Mouse (Mus musculus): ENCODE results near the gene Panx2. TPM values are rescaled to one million over a fixed set of nuclear protein-coding genes. Genes with fewer than 3 reads are reported as not detected.

Gene Panx2
- total and polyA plus RNA-seq, 3 experiments = not detected

DNA sequence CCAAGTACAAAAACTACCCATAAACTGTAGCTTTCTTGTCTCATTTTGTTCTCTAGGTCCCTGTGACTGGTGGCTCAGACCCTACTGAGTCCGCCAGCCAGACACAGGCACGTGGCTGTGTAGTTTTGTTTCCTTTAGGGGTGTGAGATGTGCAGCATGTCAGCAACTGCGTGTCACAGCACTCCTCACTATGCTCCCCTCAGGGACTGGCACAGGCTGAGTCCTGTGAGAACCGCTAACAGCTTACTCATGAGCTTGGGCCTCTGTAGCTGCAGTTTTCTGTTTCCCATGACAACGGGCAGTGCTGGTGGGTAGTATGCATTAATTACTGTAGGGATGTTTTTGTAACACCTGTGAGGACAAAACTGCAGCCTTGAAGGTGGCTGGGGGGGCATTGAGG lies 32.6 kb downstream of the Panx2 start:
- H3K4me3 ChIP-seq (ENCODE audit: control insufficient read depth in 1 of 2, insufficient read depth in 1 of 2, low read depth in 2 of 2, low read length in 2 of 2) = no peak overlapping the region
- H3K4me1 ChIP-seq (ENCODE audit: control insufficient read depth in 1 of 2, insufficient read depth in 2 of 2, low read length in 2 of 2) = peaks cover 2% of the 10 kb centered on the region in 2 experiments; a peak in 2 of 4 replicates
- no peaks in the 10 kb centered on the region for H3K9me3 ChIP-seq (replicated peaks; ENCODE audit: insufficient read depth, low read length)
- TF ChIP-seq POLR2AphosphoS2 (IDR thresholded peaks at IDR 0.05; ENCODE audit: low read length) (peak; percentile 17; the same call in 1 of the 2 replicates), EP300 (IDR thresholded peaks at IDR 0.05; ENCODE audit: low read depth in 1 of 2, low read length in 2 of 2) (no peak)
- no peak overlapping the region for H3K9ac ChIP-seq (ENCODE audit: control insufficient read depth, low read depth, low read length, poor library complexity, severe bottlenecking)
- H3K27ac ChIP-seq (ENCODE audit: control insufficient read depth, low read depth, low read length) = no peak overlapping the region
- DNase-seq (ENCODE audit: low read depth, low spot score) = no peak
- H3K36me3 ChIP-seq (ENCODE audit: control insufficient read depth in 1 of 2, insufficient read depth in 2 of 2, low read length in 2 of 2) = peaks cover 0 to 6% of the 10 kb centered on the region in 2 experiments; a peak in 2 of 4 replicates
- H3K79me2 ChIP-seq (ENCODE audit: control insufficient read depth, insufficient read depth, low read length, poor library complexity) = peaks cover 3% of the 10 kb centered on the region; the same call in 1 of the 2 replicates
- no peaks in the 10 kb centered on the region for H3K27me3 ChIP-seq (ENCODE audit: control insufficient read depth in 1 of 2, insufficient read depth in 2 of 2, low read length in 2 of 2)

DNA sequence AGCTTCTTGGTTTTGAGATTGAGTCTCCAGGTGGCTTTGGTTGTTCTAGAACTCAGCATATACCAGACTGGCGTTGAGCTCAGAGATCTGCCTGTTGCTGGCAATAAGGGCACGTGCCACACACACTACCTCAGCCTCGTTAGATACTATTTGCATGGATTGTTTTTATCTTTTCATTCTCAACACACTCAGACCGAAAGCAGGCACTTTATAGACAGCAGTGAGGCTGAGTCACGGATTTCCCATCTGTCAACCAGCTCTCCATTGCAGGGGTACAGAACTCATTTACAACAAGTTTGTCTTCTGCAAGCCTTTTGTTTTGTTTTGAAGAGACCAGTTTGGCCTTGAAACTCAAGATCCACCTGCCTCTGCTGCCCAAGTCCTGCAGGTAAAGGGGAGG lies 37.9 kb downstream of the Panx2 start:
- Histone ChIP-seq H3K9me3 (replicated peaks; ENCODE audit: insufficient read depth, low read length) (no peaks in the 10 kb centered on the region), H3K4me1 (ENCODE audit: control insufficient read depth in 1 of 2, insufficient read depth in 2 of 2, low read length in 2 of 2) (no peaks in the 10 kb centered on the region), H3K36me3 (ENCODE audit: control insufficient read depth in 1 of 2, insufficient read depth in 2 of 2, low read length in 2 of 2) (peaks cover 0 to 6% of the 10 kb centered on the region in 2 experiments; a peak in 2 of 4 replicates), H3K27me3 (ENCODE audit: control insufficient read depth in 1 of 2, insufficient read depth in 2 of 2, low read length in 2 of 2) (no peaks in the 10 kb centered on the region), H3K79me2 (ENCODE audit: control insufficient read depth, insufficient read depth, low read length, poor library complexity) (no peaks in the 10 kb centered on the region), H3K27ac (ENCODE audit: control insufficient read depth, low read depth, low read length) (no peak overlapping the region), H3K9ac (ENCODE audit: control insufficient read depth, low read depth, low read length, poor library complexity, severe bottlenecking) (no peak overlapping the region), H3K4me3 (ENCODE audit: control insufficient read depth in 1 of 2, insufficient read depth in 1 of 2, low read depth in 2 of 2, low read length in 2 of 2) (no peak overlapping the region)
- DNase-seq (ENCODE audit: low read depth, low spot score) = no peak
- TF ChIP-seq USF2 (IDR thresholded peaks at IDR 0.05; ENCODE audit: borderline replicate concordance in 1 of 2, insufficient read depth in 1 of 2, low read depth in 1 of 2, low read length in 2 of 2) (no peak), RAD21 (IDR thresholded peaks at IDR 0.05; ENCODE audit: low read depth, low read length) (no peak), UBTF (IDR thresholded peaks at IDR 0.05; ENCODE audit: borderline replicate concordance, insufficient read depth, low read depth, low read length) (no peak), ELF1 (IDR thresholded peaks at IDR 0.05; ENCODE audit: low read depth, low read length) (no peak), CHD2 (IDR thresholded peaks at IDR 0.05; ENCODE audit: low read length) (no peak), TCF12 (IDR thresholded peaks at IDR 0.05; ENCODE audit: low read depth, low read length) (no peak), SMC3 (IDR thresholded peaks at IDR 0.05; ENCODE audit: low read depth, low read length) (no peak), MEF2A (IDR thresholded peaks at IDR 0.05; ENCODE audit: extremely low read depth, insufficient replicate concordance, low read depth, low read length, poor library complexity, severe bottlenecking) (no peak), CHD1 (IDR thresholded peaks at IDR 0.05; ENCODE audit: low read depth, low read length) (no peak), USF1 (IDR thresholded peaks at IDR 0.05; ENCODE audit: low read depth, low read length) (no peak), ZC3H11A (IDR thresholded peaks at IDR 0.05; ENCODE audit: low read depth, low read length) (no peak), ZNF384 (IDR thresholded peaks at IDR 0.05; ENCODE audit: low read depth, low read length) (no peak), POLR2AphosphoS2 (IDR thresholded peaks at IDR 0.05; ENCODE audit: low read length) (no peak), NRF1 (IDR thresholded peaks at IDR 0.05; ENCODE audit: insufficient read depth, low read depth, low read length, poor library complexity, severe bottlenecking) (no peak), KAT2A (conservative IDR thresholded peaks at IDR 0.05; ENCODE audit: low read depth, low read length) (no peak)

All from MEL (cell line).